Mouse (Mus musculus) heart, adult 2 months (tissue): ENCODE results near the gene Dhx40. TPM values are rescaled to one million over a fixed set of nuclear protein-coding genes. Genes with fewer than 3 reads are reported as not detected.

ENCODE experiments used
- DNase-seq, 2 experiments: peaks; one replicate each; pipeline ENCODE4 v3.0.0; 2021
- H3K27ac ChIP-seq: fragments of 200-600 bp; 2 replicates; pipeline ENCODE4 v1.8.1; 2022
- H3K27me3 ChIP-seq: fragments of 200-500 bp; 2 replicates; pipeline ENCODE4 v1.6.1; 2012; ENCODE audit warnings: mild to moderate bottlenecking, low read length, inconsistent platforms, mixed read lengths; ENCODE audit not compliant: control insufficient read depth, insufficient read depth
- H3K36me3 ChIP-seq: fragments of 200-500 bp; 2 replicates; pipeline ENCODE4 v1.6.1; 2012; ENCODE audit warnings: low read length, inconsistent platforms; ENCODE audit not compliant: control insufficient read depth, insufficient read depth
- H3K4me1 ChIP-seq: fragments of 200-500 bp; 2 replicates; pipeline ENCODE4 v1.6.1; 2011; ENCODE audit warnings: low read length; ENCODE audit not compliant: control insufficient read depth, insufficient read depth
- H3K4me3 ChIP-seq: fragments of 200-600 bp; 2 replicates; pipeline ENCODE4 v1.8.1; 2022
- H3K79me2 ChIP-seq: fragments of 200-500 bp; replicated peaks from 2 replicates; pipeline ENCODE4 v1.6.1; 2012; ENCODE audit warnings: mild to moderate bottlenecking, inconsistent platforms, low read length, moderate library complexity, mixed read lengths; ENCODE audit not compliant: control insufficient read depth, insufficient read depth
- H3K9ac ChIP-seq: fragments of 200-500 bp; 2 replicates; pipeline ENCODE4 v1.6.1; 2012; ENCODE audit warnings: low read depth, mild to moderate bottlenecking, control low read depth, inconsistent platforms, low read length, mixed read lengths
- CTCF ChIP-seq: fragments of 200-600 bp; IDR thresholded peaks from 2 replicates; pipeline ENCODE4 v1.8.1; 2022; ENCODE audit warnings: antibody characterized with exemption, mild to moderate bottlenecking, moderate library complexity
- EP300 ChIP-seq: fragments of 200-500 bp; IDR thresholded peaks from 2 replicates; pipeline ENCODE4 v1.6.1; 2011; ENCODE audit warnings: low read depth, low read length, control low read depth; ENCODE audit not compliant: insufficient read depth
- POLR2A ChIP-seq: fragments of 200-500 bp; IDR thresholded peaks from 2 replicates; pipeline ENCODE4 v1.6.1; 2011; ENCODE audit warnings: mild to moderate bottlenecking, low read depth, low read length, control low read depth; ENCODE audit not compliant: insufficient read depth
- WGBS: fragments of 180-500 bp; shearing (Covaris S2); methylation state at CpG from one replicate; pipeline ENCODE4 v1.1.7; 2018; 5-methylcytosine and 5-hydroxymethylcytosine counted together
- intact Hi-C: fragments of 180-260 bp; cut with DNase I; formaldehyde crosslinking; loops from one replicate; pipeline ENCODE4 v1.15.1; 2025
- polyA plus RNA-seq: library from polyadenylated mRNA; depleted of rRNA; stranded (reverse); fragments of >200 nt; gene quantifications from 2 replicates; pipeline ENCODE4 v1.2.3, GENCODE M21; 2012
- total RNA-seq, 2 experiments: library from RNA; stranded (reverse); gene quantifications; 2 replicates each; pipeline ENCODE4 v1.2.3; 2021

Dhx40 gene
- total and polyA plus RNA-seq, 3 experiments, result 3.6 to 18.1 (median 13.8) TPM

DNA sequence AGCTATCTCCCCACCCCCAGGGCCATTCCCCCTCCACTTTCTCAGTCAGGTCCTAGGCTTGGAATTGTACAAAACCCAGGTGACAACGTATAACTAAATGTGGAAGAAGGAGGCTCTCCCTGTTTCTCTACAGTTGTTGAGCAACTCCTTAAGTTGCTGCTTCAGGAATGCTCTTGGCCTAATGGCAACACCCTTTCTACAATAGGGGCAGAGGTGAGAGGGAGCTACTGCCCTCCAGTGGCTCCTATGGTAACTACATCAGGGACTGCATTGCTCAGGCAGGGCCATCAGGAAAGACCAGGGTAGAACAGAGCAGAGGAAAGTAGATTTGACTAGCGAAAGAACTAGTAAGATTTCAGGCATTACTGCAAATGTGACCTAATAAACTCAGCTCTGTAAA is 28.8 kb upstream of the Dhx40 start:
- intact Hi-C loops, result loop anchor here (2.0 to 5.0 kb wide), 2 partner anchors 79 to 174 kb away; partner anchors contain the start of gene Cltc
- no peak overlapping the region for H3K9ac ChIP-seq
- H3K27me3 ChIP-seq, result no peaks in the 10 kb centered on the region
- peaks cover 12% of the 10 kb centered on the region for H3K4me1 ChIP-seq
- WGBS, result 33% methylated on average over 2 of the region's 2 CpGs
- H3K79me2 ChIP-seq, result no peaks in the 10 kb centered on the region
- no peaks in the 10 kb centered on the region for H3K36me3 ChIP-seq
- TF ChIP-seq EP300 (peak; percentile 93; the same call in 1 of the 2 replicates), CTCF (peak; percentile 90), POLR2A (peak; percentile 39; the same call in 1 of the 2 replicates)
- no peak overlapping the region for H3K27ac ChIP-seq
- H3K4me3 ChIP-seq, result no peak overlapping the region
- DNase-seq, result peak; percentile 82

DNA sequence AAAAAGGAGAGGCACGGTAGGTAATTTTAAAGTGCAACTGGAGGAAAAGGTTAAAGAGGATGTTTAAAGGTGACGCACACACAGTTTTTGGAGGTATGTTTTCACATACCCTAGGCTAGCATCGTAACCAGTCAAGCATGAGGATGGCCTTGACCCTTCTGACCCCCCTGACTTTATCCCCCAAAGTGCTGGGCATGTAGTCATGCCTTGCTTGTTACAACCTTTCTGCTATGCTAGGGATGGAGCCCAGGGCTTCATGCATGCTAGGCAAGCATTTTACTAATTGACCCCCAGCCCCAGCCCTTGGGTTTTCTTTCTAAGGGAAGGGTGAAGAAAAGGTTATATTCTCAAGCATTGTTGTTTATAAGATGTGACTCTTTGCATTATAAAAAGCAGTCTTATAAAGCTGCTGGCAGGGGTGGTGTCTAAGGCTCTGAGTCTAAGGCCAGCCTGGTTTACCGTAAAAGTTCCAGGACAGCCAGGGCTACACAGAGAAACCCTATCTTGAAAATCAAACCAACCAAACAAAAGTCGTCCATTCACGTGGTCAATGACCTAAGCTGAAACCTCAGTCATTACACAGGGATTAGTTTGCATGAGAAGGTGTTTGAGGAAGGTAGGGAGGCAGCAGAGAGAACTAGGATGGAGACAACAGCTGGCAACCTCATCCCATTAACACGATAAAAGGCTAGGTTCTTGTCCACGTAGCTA is 27.2 kb upstream of the Dhx40 start:
- 71% methylated on average over 8 of the region's 8 CpGs for WGBS
- TF ChIP-seq POLR2A (no peak), EP300 (no peak), CTCF (no peak)
- intact Hi-C loops, result loop anchor here (1.0 to 5.0 kb wide), 2 partner anchors 45 to 77 kb away; partner anchors contain the start of gene Cltc

DNA sequence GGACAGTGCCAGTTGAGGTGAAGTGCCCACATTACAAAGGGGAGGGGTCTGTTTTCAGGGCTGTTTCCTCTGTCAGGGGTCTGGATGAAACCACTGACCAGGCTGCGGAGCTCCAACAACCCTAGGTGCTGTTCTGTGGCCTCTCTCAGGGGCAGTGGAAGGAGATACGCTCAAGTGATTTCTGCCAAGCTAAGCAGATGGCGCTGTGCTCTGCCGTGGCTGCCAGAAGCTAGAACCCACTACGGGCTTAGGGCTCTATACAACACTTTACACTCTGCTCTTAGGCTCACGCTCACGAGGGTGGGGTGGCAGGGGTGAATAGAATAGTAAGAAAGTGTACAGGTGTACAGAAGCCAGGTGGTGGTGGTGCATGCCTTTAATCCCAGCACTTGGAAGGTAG is 26.5 kb upstream of the Dhx40 start:
- Histone ChIP-seq H3K4me1 (peaks cover 3% of the 10 kb centered on the region; the same call in 1 of the 2 replicates), H3K4me3 (no peak overlapping the region), H3K79me2 (no peaks in the 10 kb centered on the region), H3K27me3 (no peaks in the 10 kb centered on the region), H3K36me3 (no peaks in the 10 kb centered on the region), H3K9ac (no peak overlapping the region), H3K27ac (no peak overlapping the region)
- peak in 1 of 2 experiments; percentile 18 for DNase-seq
- TF ChIP-seq CTCF, result no peak
- TF ChIP-seq EP300, result no peak
- TF ChIP-seq POLR2A, result no peak
- intact Hi-C loops, result loop anchor here (1.0 kb wide), 1 partner anchor 45 kb away; no protein-coding TSS in a partner anchor
- WGBS, result 81% methylated on average over 7 of the region's 7 CpGs

More for the DNA sequence above, 27.2 kb upstream of the Dhx40 start:
- Histone ChIP-seq H3K4me3 (no peak overlapping the region), H3K27ac (no peak overlapping the region), H3K9ac (no peak overlapping the region), H3K27me3 (no peaks in the 10 kb centered on the region), H3K4me1 (peaks cover 7% of the 10 kb centered on the region), H3K36me3 (no peaks in the 10 kb centered on the region), H3K79me2 (no peaks in the 10 kb centered on the region)
- no peak for DNase-seq

DNA sequence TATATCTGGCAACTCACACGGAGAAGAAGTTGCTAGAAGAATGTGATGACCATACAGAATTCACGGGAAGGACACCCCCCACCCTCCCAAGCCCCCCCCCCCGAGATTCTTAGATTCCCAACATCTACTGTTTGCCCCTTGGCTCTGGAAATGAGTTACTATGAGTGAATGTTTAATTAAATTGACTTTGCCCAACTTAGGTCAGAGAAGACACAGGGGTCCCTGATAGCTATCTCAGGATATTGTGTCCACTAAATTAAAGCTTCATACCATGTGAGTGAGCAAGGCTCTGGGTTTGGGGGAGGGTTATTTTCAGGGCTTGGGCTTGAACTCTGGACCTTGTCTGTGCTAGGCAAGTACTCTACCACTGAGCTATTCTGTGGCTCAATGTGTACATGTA is 25.6 kb upstream of the Dhx40 start:
- Histone ChIP-seq H3K9ac (no peak overlapping the region), H3K79me2 (no peaks in the 10 kb centered on the region), H3K36me3 (no peaks in the 10 kb centered on the region), H3K4me1 (peaks cover 4% of the 10 kb centered on the region; the same call in 1 of the 2 replicates), H3K27me3 (no peaks in the 10 kb centered on the region), H3K27ac (no peak overlapping the region), H3K4me3 (no peak overlapping the region)
- TF ChIP-seq POLR2A, result no peak
- TF ChIP-seq EP300, result no peak
- TF ChIP-seq CTCF, result no peak
- WGBS, result 56% methylated on average over 3 of the region's 3 CpGs
- no peak for DNase-seq
- intact Hi-C loops, result no loop called here

DNA sequence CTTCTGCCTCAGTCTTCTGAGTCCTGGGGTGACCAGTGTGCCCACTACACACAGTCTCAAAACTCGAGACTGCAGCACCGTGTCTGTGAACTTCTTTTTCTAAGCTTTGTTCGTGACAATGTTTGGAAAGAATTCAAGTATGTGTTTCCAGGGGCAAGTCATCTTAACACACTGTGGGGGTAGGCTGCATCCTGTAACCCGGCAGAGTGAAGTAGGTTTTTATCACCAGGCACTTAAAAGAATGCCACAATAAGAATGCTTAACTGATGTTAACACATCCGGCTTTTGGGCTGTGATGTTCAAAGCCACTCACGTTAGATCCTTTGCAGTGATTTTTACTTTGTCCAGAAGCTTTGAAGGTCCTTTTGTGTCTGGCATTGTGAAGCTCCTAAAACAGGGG is 20.9 kb upstream of the Dhx40 start:
- Histone ChIP-seq H3K36me3 (no peaks in the 10 kb centered on the region), H3K4me3 (no peak overlapping the region), H3K27me3 (no peaks in the 10 kb centered on the region), H3K79me2 (no peaks in the 10 kb centered on the region), H3K4me1 (peaks cover 1% of the 10 kb centered on the region; the same call in 1 of the 2 replicates), H3K9ac (no peak overlapping the region), H3K27ac (no peak overlapping the region; the same call in 1 of the 2 replicates)
- DNase-seq, result no peak
- intact Hi-C loops, result no loop called here
- WGBS, result 16% methylated on average over 6 of the region's 6 CpGs
- TF ChIP-seq EP300 (no peak), POLR2A (no peak), CTCF (no peak)
